Mouse (Mus musculus): ENCODE measurements around the gene Dph1.

Dph1 gene

GRCm38 (mm10) chr11:75173095-75173798 is 17.8 kb downstream of the Dph1 start:
- peak; percentile 47 for DNase-seq (ENCODE audit: low spot score)

GRCm38 (mm10) chr11:75172151-75173094 is 18.6 kb downstream of the Dph1 start:
- no peak for DNase-seq (ENCODE audit: low spot score)

GRCm38 (mm10) chr11:75171186-75171865 is 19.7 kb downstream of the Dph1 start:
- DNase-seq (ENCODE audit: low spot score) = no peak

- peak; percentile 94 for DNase-seq (ENCODE audit: low spot score)
Observed at GRCm38 (mm10) chr11:75170136-75170751, 20.8 kb downstream of the Dph1 start.

- DNase-seq (ENCODE audit: low spot score) = no peak
Observed at GRCm38 (mm10) chr11:75169405-75170080, 21.5 kb downstream of the Dph1 start, which contains the start of gene Hic1. Gene Hic1 (minus strand): TSS chr11:75169519.

- peak; percentile 77 for DNase-seq (ENCODE audit: low spot score)
Observed at GRCm38 (mm10) chr11:75168590-75169361, 22.3 kb downstream of the Dph1 start.

GRCm38 (mm10) chr11:75167643-75168589 is 23.1 kb downstream of the Dph1 start:
- no peak for DNase-seq (ENCODE audit: low spot score)

- DNase-seq (ENCODE audit: low spot score) = no peak
Observed at GRCm38 (mm10) chr11:75166861-75167642, 24.0 kb downstream of the Dph1 start.

DNA sequence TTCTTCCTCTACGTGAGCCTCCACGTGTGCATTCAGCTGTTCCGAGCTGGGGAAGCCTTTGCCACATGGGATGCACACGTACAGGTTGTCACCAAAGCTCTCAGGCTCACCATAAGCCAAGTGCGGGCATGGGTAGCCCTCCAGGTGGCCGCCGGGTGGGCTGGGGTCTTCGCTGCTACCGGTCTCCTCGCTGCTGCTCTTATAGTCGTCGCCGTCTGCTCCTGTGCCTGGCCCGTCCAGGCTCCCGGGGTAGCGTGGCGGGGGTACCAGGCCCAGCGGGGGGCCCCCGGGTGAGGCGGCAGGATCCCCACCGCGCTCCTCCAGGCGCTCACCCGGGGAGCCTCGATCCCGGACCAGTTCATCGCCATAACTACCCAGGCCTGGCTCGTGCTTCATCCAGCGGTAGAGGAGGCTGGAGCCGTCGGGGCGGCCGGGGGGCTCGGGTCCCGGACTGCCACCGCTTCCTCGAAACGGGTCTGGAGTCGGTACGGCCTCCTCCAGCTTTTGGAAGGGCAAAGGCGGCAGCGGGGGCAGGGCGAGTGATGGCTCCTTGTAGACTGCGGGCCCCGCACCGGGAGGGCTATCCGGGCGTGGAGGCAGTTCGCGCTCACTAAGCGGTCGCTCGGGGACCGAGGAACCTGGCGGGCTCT is 24.7 kb downstream of the Dph1 start:
- DNase-seq (ENCODE audit: low spot score) = no peak

DNA sequence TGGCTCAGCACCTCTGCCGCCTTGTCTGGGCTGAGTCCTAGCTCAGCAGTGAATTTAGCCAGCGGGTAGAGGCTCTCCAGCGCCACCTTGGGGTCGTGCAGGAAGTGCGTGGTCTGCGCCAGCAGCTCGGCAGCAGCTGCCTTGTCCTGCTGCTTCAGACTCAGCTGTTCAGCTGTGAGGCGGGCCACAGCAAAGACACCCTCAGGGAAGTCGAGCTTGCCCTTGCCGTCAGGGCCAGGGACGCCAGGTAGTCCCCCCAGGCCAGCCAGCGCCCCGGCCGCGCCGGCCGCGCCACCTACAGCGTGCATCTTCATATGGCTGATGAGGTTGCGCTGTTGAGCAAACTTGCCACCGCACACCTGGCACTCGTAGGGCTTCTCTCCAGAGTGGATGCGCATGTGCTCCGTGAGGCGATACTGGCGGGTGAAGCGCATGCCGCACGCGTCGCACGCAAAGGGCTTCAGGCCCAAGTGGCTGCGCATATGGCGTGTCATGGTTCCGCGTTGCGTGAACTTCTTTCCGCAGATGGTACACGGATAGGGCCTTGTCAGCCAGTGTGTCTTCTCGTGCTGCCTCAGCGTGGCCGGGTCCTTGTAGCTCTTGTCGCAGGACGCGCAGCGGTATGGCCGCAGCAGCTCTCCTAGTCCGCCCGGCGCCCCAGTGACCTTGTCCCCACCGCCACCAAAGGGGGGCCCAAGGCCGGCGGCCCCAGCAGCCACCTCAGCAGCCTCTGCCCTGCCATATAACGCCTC is 25.4 kb downstream of the Dph1 start:
- no peak for DNase-seq (ENCODE audit: low spot score)

DNA sequence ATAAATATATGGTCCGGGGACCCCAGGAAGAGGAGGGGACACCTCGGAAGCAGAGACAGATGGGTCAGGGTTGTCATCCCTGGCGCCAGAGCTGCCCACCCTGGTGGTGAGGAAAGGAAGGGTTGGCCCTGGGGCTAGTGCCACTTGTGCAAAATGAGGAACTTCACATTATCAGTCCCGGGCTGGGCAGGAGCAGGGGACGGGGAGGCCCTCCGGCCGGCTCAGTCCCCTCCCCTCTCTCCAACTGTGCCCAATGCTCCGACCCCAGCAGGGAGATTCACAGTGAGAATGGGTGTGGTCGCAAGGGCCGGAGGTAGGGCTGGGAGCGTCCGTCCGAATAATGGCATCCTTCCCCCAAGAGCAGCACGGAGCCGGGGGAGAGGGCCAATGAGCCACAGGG is 26.3 kb downstream of the Dph1 start:
- no peak for DNase-seq (ENCODE audit: low spot score)

- no peak for DNase-seq (ENCODE audit: low spot score)
Observed at GRCm38 (mm10) chr11:75164051-75164450, 27.0 kb downstream of the Dph1 start.

DNA sequence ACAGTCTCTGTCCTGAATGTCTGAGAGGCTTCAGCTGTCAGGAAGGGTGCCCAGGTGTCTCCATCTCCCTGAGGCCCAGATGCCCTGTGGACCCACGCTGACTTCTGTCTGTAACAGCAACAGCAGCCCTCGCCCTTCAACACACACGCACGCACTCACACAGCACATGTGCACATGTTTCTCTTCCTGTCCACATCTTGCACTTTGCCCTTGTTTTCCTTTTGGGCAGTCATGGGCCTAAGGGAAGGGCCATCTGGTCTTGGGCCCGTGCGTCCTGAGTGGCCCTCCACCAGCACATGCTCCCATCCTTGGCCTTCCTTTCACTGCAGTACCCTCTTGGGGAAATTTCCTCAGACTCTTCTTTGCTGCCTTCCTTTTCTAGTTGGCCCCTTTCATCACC is 27.7 kb downstream of the Dph1 start:
- peak; percentile 36 for DNase-seq (ENCODE audit: low spot score)

GRCm38 (mm10) chr11:75162591-75163080 is 28.4 kb downstream of the Dph1 start:
- DNase-seq (ENCODE audit: low spot score) = no peak

DNA sequence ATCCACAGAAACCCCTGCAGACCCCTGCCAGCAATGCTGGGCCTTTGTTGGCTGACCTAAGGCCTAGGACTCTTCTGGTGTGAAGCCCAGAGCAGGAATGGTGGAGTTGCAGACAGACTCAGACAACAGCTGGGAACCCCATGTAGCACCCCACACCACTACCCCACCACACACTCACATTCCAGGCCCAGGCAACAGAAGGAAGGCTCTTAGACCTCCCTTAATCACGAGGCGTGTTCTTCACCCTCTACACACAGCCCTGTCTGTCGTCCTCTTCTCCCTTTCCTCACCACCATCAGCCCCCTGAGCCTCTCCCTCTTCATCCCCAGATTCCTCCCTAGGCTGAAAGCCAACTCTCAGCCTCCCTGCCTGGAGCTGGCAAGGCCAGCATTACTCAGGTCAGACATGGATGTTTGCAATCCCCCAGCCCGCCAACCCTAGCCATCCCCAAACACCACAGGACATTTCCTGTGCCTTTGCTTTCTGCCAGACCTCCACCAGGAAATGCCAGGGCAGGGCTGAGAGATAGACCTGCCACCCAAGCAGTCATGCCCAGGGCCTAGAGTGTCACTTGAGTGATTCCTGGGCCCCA is 29.5 kb downstream of the Dph1 start:
- DNase-seq (ENCODE audit: low spot score) = no peak

DNA sequence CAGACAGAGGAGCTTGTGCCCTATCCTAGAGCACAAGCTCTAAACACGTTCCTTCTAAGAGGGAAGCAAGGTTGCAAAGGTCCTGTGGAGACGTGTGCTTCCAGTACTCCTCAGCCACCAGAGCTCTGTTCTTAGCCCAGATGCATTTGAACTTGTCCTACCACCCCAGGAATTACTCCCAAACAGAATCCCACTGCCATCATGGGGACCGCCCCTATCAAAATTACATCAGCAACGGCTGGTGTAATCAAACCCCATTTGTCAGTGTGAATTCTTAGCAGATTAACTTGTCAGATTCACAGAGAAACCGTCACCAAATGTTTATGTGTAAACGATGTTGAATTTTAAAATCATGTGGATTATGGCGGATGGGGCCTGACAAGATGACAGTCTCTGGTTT is 30.1 kb downstream of the Dph1 start:
- no peak for DNase-seq (ENCODE audit: low spot score)

DNA sequence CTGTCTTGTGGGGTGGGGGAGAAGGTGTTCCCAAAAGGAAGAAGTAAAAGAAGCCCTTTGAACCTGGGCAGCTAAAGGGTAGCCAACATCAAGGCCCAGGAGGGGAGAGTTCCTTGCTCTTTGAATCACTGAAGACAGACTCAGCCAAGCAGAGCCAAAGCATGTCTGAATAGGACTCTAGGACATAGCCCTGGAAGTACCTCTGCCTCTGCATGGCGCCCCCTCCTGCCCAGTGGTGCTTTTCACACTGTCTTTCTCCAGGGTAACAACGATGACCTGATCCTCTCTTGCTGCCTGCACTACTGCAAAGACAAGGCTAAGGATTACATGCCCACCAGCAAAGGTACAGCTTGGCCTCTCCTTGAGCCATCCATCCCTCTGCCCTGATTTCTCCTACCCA is 31.5 kb downstream of the Dph1 start:
- peak; percentile 33 for DNase-seq (ENCODE audit: low spot score)

Data from adipocyte (in vitro differentiated cells).